Mouse (Mus musculus) spleen, adult 2 months (tissue): ENCODE results near the gene Baiap2. TPM values are rescaled to one million over a fixed set of nuclear protein-coding genes. Genes with fewer than 3 reads are reported as not detected.

ENCODE experiments used
- DNase-seq, 2 experiments: peaks; one replicate each; pipeline versions ENCODE4 v3.0.0 to v3.0.0-alpha.2; 2012 to 2021; ENCODE audit warnings: low spot score in 2 of 2, low read depth in 1 of 2
- H3K27ac ChIP-seq: fragments of 200-500 bp; 2 replicates; pipeline ENCODE4 v1.5.1; 2012; ENCODE audit warnings: low read length, inconsistent platforms; ENCODE audit not compliant: insufficient read depth
- H3K27me3 ChIP-seq: fragments of 200-500 bp; 2 replicates; pipeline ENCODE4 v1.6.1; 2012; ENCODE audit warnings: mild to moderate bottlenecking, moderate library complexity, low read length, inconsistent platforms; ENCODE audit not compliant: control insufficient read depth, insufficient read depth
- H3K36me3 ChIP-seq: fragments of 200-500 bp; 2 replicates; pipeline ENCODE4 v1.6.1; 2012; ENCODE audit warnings: mild to moderate bottlenecking, low read length, inconsistent platforms; ENCODE audit not compliant: control insufficient read depth, insufficient read depth
- H3K4me1 ChIP-seq: fragments of 200-500 bp; 2 replicates; pipeline ENCODE4 v1.6.1; 2011; ENCODE audit warnings: inconsistent platforms; ENCODE audit not compliant: control insufficient read depth, insufficient read depth, insufficient read length
- H3K4me3 ChIP-seq: fragments of 200-500 bp; 2 replicates; pipeline ENCODE4 v1.5.1; 2011; ENCODE audit warnings: mild to moderate bottlenecking, inconsistent platforms; ENCODE audit not compliant: insufficient read depth, insufficient read length; ENCODE audit errors: extremely low read depth
- CTCF ChIP-seq: fragments of 200-500 bp; IDR thresholded peaks from 2 replicates; pipeline ENCODE4 v1.5.1; 2011; ENCODE audit warnings: mild to moderate bottlenecking, inconsistent platforms; ENCODE audit not compliant: insufficient read depth, insufficient read length, insufficient replicate concordance; ENCODE audit errors: extremely low read depth
- POLR2A ChIP-seq: fragments of 200-500 bp; IDR thresholded peaks from 2 replicates; pipeline ENCODE4 v1.6.1; 2011; ENCODE audit warnings: low read depth, low read length, inconsistent platforms
- WGBS: fragments of 180-500 bp; shearing (Covaris S2); methylation state at CpG from one replicate; pipeline ENCODE4 v1.1.7; 2018; 5-methylcytosine and 5-hydroxymethylcytosine counted together
- polyA plus RNA-seq: library from polyadenylated mRNA; depleted of rRNA; stranded (reverse); fragments of >200 nt; gene quantifications from 2 replicates; pipeline ENCODE4 v1.2.3, GENCODE M21; 2012

Gene Baiap2
- polyA plus RNA-seq, 1 experiment: 17.3 TPM

GRCm38 (mm10) chr11:119970021-119970851, 27.7 kb downstream of the Baiap2 start:
- Histone ChIP-seq H3K4me1 (no peaks in the 10 kb centered on the region), H3K27me3 (no peaks in the 10 kb centered on the region), H3K4me3 (no peak overlapping the region), H3K36me3 (no peaks in the 10 kb centered on the region), H3K27ac (no peak overlapping the region)
- WGBS: 88% methylated on average over 12 of the region's 12 CpGs
- TF ChIP-seq CTCF: no peak
- no peak for DNase-seq

DNA sequence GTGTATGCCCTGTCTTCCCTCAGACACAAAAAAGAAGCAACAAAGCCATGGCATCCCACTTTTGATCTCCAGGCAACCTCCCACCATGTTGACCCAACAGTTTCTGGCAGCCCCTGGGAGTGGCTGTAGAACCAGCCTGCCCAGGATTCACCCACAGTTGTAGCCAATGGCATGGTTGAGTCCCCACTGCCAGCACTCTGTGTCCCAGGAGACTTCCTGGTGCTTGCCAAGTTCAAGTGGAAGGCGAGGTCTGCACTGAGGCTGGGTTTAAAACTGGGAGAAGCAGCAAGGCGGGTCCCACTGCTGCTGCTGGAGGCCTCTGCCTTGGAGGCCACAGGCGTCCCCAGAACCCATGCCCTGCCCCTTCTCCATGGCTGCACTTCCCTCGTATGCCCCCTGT, 31.2 kb downstream of the Baiap2 start:
- WGBS: 89% methylated on average over 4 of the region's 4 CpGs
- DNase-seq: no peak
- H3K36me3 ChIP-seq: no peaks in the 10 kb centered on the region

DNA sequence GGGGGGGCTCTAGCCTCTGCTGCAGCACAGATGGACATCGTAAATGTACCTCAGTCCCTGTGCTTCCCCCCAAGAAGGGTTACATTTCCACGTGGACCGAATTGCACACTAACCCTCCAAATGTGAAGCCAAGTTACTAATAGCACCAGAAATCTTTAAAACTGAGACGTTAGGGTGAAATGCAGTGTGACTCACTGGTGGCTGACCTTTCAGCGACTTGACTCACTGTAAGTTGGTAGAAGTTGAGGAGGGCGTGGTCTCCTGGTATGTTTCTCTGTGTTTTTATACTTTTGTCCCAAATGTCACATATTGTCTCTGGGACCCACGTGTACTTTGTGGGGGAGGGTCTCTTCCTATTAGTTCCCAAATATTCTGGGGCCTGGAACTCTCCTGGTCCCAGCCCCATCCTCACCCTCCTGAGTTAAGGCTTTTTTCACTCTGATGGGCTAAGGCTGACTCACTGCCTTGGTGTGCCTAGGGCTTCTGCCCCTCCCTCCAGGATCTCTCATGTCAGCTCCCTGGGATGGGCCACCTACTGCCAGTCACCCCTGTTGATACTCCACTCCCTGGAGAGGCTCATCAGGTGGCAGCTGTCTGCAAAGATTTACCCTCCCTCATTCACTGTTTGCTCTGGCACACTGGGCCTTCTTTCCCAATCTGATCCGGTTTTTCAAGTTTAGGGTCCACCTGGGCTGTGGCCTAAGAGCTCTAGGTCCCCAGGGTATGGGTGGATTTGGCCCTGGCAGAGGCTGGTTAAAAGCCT, 33.4 kb downstream of the Baiap2 start:
- no peak for DNase-seq
- H3K27me3 ChIP-seq: no peaks in the 10 kb centered on the region
- no peak overlapping the region for H3K27ac ChIP-seq

More for the DNA sequence above, 31.2 kb downstream of the Baiap2 start:
- no peaks in the 10 kb centered on the region for H3K27me3 ChIP-seq
- H3K27ac ChIP-seq: no peak overlapping the region
- H3K4me3 ChIP-seq: no peak overlapping the region
- H3K4me1 ChIP-seq: no peaks in the 10 kb centered on the region
- no peak for TF ChIP-seq CTCF
- TF ChIP-seq POLR2A: no peak

DNA sequence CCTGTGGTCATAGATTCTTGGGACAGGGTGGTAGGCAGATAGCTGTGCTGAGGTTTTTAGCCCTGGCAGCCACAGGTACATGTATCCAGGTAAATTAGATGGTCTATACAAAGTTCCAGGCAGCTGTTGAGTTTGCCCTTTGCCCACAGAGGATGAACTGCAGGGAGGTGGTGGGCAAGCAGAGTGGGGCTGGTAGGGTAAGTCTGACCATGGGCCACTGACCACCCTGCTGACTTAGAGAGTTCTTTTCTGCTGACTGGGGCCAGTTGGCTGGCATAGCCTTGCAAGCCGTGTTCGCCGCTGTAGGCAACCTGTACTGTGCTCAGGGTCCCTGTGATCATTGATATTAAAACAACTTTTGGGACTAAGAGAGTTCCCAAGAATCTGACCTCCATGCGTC, 36.1 kb downstream of the Baiap2 start:
- Histone ChIP-seq H3K36me3 (no peaks in the 10 kb centered on the region; the same call in 1 of the 2 replicates), H3K4me1 (no peaks in the 10 kb centered on the region), H3K27me3 (no peaks in the 10 kb centered on the region), H3K4me3 (no peak overlapping the region), H3K27ac (no peak overlapping the region)
- no peak for DNase-seq
- 97% methylated on average over 4 of the region's 4 CpGs for WGBS
- no peak for TF ChIP-seq CTCF
- no peak for TF ChIP-seq POLR2A

More for the DNA sequence above, 33.4 kb downstream of the Baiap2 start:
- no peaks in the 10 kb centered on the region for H3K4me1 ChIP-seq
- 81% methylated on average over 8 of the region's 8 CpGs for WGBS
- TF ChIP-seq CTCF (no peak), POLR2A (no peak)
- no peak overlapping the region for H3K4me3 ChIP-seq
- H3K36me3 ChIP-seq: no peaks in the 10 kb centered on the region

DNA sequence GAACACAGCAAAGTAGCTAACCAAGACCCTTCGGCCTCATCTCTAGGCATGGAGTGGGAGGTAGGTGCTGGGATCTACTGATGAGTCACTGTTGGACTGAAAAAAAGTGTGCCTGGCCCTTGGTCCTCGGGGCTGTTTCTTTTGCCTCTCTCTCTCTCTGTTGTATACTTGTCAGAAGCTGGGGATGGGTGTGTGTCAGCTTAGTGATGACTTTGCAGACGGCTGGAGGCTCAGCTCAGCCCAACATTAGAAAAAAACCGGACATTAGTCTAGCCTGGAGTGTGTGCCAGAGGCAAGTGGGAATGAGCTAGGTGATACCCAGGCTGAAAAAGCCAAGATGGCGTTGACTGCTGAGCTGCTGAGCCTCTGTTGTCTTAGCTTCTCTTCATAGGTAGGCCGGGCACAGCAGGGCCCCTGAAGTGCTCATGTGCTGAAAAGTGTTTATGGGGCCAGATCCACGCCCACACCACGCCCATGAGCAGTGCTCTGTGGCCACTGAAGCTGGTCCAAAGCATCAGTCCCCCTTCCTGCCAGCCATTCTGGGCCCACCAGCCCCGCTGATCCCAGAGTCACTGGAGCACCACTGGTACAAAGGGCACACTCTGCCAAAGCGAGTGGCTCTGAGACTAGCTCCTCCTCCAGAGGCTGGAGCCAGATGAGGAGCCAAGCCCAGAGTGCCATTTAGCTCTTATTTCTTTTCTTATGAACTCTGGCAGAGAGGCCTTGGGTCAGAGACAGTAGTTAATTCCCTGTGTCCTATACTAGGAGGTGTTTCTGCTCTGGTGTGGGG, 37.2 kb downstream of the Baiap2 start:
- H3K36me3 ChIP-seq: no peaks in the 10 kb centered on the region; the same call in 1 of the 2 replicates
- no peaks in the 10 kb centered on the region for H3K4me1 ChIP-seq
- TF ChIP-seq POLR2A (no peak), CTCF (no peak)
- H3K27me3 ChIP-seq: no peaks in the 10 kb centered on the region
- WGBS: 86% methylated on average over 10 of the region's 10 CpGs
- H3K4me3 ChIP-seq: no peak overlapping the region
- DNase-seq: no peak
- no peak overlapping the region for H3K27ac ChIP-seq

GRCm38 (mm10) chr11:119981769-119982168, 39.2 kb downstream of the Baiap2 start:
- H3K4me1 ChIP-seq: no peaks in the 10 kb centered on the region
- no peaks in the 10 kb centered on the region; the same call in 1 of the 2 replicates for H3K36me3 ChIP-seq
- 57% methylated on average over 3 of the region's 3 CpGs for WGBS
- H3K4me3 ChIP-seq: no peak overlapping the region
- no peak overlapping the region for H3K27ac ChIP-seq
- no peaks in the 10 kb centered on the region for H3K27me3 ChIP-seq
- DNase-seq: no peak
- TF ChIP-seq POLR2A (no peak), CTCF (no peak)
